Mouse (Mus musculus): Measurements from ENCODE around the gene Ccnd1. TPM values are rescaled to one million over a fixed set of nuclear protein-coding genes. Genes with fewer than 3 reads are reported as not detected.
"Not testable (repeated sequence)": the region's sequence is repeated elsewhere in the genome, so short reads cannot be mapped to it uniquely, and the experiment has no call there.

The Ccnd1 gene
- polyA plus RNA-seq, 1 experiment from 2014 or later, result 246 TPM

GRCm38 (mm10) chr7:144894706-144895105, 45.0 kb downstream of the Ccnd1 start:
- H3K36me3 ChIP-seq (replicated peaks), result peaks cover 10% of the 10 kb centered on the region
- peak; percentile 50 for DNase-seq (ENCODE audit: extremely low spot score, low spot score)
- H3K27ac ChIP-seq, result peak overlapping the region; percentile 89
- WGBS, result 2% methylated on average over 4 of the region's 4 CpGs
- H3K27me3 ChIP-seq (ENCODE audit: poor library complexity, severe bottlenecking), result peaks cover 100% of the 10 kb centered on the region
- H3K4me3 ChIP-seq, result peak overlapping the region; percentile 64
- H3K9me3 ChIP-seq, result no peaks in the 10 kb centered on the region
- H3K4me1 ChIP-seq, result peaks cover 66% of the 10 kb centered on the region

DNA sequence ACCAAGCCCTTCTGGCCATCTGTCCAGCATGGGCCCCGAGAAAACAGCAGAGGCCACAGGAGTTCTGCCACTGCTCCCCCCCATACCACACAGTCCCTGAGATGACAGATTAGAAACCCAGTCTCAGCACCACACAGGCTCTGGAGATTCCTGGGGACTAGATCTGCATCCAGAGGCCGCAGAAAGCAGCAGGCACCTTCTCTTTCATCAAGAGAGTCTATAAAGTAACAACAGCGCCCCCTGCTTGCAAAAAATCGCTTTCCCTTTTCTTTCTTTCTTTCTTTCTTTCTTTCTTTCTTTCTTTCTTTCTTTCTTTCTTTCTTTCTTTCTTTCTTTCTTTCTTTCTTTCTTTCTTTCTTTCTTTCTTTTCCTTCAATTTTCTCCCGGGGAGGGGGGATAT, 45.5 kb downstream of the Ccnd1 start:
- Histone ChIP-seq H3K36me3 (replicated peaks) (peaks cover 4% of the 10 kb centered on the region), H3K4me1 (peaks cover 65% of the 10 kb centered on the region), H3K27me3 (ENCODE audit: poor library complexity, severe bottlenecking) (peaks cover 100% of the 10 kb centered on the region), H3K9me3 (no peaks in the 10 kb centered on the region), H3K4me3 (peak overlapping the region; percentile 64), H3K27ac (peak overlapping the region; percentile 59)
- no peak for DNase-seq (ENCODE audit: extremely low spot score, low spot score)
- 5% methylated on average over 5 of the region's 5 CpGs for WGBS

GRCm38 (mm10) chr7:144892322-144892721, 47.4 kb downstream of the Ccnd1 start:
- 48% methylated on average over 6 of the region's 6 CpGs for WGBS
- Histone ChIP-seq H3K27me3 (ENCODE audit: poor library complexity, severe bottlenecking) (peaks cover 100% of the 10 kb centered on the region), H3K9me3 (no peaks in the 10 kb centered on the region), H3K4me3 (no peak overlapping the region), H3K27ac (no peak overlapping the region), H3K4me1 (peaks cover 55% of the 10 kb centered on the region), H3K36me3 (replicated peaks) (no peaks in the 10 kb centered on the region)
- DNase-seq (ENCODE audit: extremely low spot score, low spot score), result no peak

DNA sequence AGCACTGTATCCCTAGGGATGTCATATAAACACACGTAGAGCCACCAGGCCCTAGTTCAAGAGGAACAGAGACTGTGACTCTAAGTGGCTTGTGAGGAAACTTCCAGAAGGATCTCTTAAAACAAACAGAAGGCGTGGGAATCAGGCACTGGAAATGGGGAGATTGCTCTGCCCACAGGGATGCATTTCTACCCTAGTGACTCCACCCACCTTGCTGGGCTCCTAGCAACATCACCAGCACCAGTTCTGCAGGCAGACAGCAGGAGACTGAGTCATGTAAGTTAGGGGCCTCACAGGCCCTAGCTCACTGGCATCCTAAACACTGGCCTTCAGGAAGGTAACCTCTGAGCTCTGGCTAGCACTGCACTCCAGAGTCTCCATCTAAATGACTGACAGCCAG, 47.9 kb downstream of the Ccnd1 start:
- Histone ChIP-seq H3K36me3 (replicated peaks) (no peaks in the 10 kb centered on the region), H3K27ac (peak overlapping the region; percentile 53; the same call in 1 of the 2 replicates), H3K4me1 (peaks cover 50% of the 10 kb centered on the region), H3K27me3 (ENCODE audit: poor library complexity, severe bottlenecking) (peaks cover 100% of the 10 kb centered on the region), H3K9me3 (no peaks in the 10 kb centered on the region), H3K4me3 (no peak overlapping the region)
- 88% methylated on average over 2 of the region's 2 CpGs for WGBS
- DNase-seq (ENCODE audit: extremely low spot score, low spot score), result no peak

DNA sequence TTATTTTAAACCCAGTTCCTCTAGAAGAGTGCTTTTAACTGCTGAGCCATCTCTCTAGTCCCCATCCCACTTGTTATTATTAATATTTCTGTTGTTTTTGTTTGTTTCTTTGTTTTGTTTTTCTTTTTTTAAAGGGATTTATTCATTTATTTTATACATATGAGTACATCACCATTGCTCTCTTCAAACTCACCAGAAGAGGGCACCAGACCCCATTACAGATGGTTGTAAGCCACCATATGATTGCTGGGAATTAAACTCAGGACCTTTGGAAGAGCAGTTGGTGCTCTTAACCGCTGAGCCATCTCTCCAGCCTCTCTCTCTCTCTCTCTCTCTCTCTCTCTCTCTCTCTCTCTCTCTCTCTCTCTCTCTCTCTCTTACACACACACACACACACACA, 49.1 kb downstream of the Ccnd1 start:
- H3K36me3 ChIP-seq (replicated peaks); H3K4me3 ChIP-seq; H3K9me3 ChIP-seq; H3K27ac ChIP-seq; DNase-seq (ENCODE audit: extremely low spot score, low spot score): not testable (repeated sequence)
- H3K27me3 ChIP-seq (ENCODE audit: poor library complexity, severe bottlenecking), result peaks cover 90% of the 10 kb centered on the region
- peaks cover 38% of the 10 kb centered on the region for H3K4me1 ChIP-seq
- WGBS, result 81% methylated on average over 1 of the region's 1 CpGs

DNA sequence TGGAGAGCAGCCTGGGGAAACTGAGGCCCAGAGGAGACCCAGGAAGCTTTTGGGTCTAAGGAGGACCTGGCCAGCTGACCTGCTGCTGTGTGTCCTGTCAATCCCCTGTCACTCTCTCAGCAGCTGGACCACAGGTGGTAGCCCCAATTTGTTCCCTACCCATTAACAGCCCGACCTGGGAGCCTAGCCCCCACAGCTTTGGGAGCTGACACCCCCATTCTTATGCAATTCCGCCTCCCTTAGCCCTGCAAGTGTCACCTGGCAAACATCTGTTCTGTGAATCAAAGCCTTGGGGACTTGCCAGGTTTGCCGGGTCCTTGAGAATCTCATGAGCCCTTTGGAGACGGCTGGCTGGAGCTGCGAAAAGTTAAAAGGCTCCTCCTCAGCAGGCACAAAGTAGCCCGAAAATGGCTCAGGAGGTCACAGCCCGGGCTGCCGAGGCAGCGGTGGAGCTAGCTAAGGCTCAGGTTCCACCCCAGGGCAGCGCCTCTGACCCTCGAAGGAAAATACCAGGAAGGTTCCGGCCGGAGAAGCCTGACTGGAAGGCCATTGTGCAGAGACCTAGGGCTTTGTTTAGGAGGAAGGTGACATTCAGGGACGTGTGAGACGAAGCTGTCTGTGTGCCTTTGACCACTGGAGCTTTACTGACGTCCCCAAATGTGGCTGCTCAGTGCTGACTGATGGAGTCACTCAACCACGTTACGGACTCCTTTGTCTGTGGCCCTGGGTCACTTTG, 51.0 kb downstream of the Ccnd1 start:
- Histone ChIP-seq H3K9me3 (no peaks in the 10 kb centered on the region), H3K4me3 (0 out of 2 replicates have a peak overlapping the region, but pooled peaks have one; percentile 12), H3K27ac (peak overlapping the region; percentile 46), H3K4me1 (peaks cover 20% of the 10 kb centered on the region), H3K27me3 (ENCODE audit: poor library complexity, severe bottlenecking) (peaks cover 80% of the 10 kb centered on the region), H3K36me3 (replicated peaks) (no peaks in the 10 kb centered on the region)
- DNase-seq (ENCODE audit: extremely low spot score, low spot score), result no peak
- WGBS, result 6% methylated on average over 18 of the region's 18 CpGs

GRCm38 (mm10) chr7:144887672-144888071, 52.1 kb downstream of the Ccnd1 start:
- Histone ChIP-seq H3K4me1 (peaks cover 22% of the 10 kb centered on the region), H3K27ac (no peak overlapping the region), H3K27me3 (ENCODE audit: poor library complexity, severe bottlenecking) (peaks cover 69% of the 10 kb centered on the region), H3K4me3 (no peak overlapping the region), H3K9me3 (no peaks in the 10 kb centered on the region), H3K36me3 (replicated peaks) (no peaks in the 10 kb centered on the region)
- no peak for DNase-seq (ENCODE audit: extremely low spot score, low spot score)
- 82% methylated on average over 2 of the region's 2 CpGs for WGBS

DNA sequence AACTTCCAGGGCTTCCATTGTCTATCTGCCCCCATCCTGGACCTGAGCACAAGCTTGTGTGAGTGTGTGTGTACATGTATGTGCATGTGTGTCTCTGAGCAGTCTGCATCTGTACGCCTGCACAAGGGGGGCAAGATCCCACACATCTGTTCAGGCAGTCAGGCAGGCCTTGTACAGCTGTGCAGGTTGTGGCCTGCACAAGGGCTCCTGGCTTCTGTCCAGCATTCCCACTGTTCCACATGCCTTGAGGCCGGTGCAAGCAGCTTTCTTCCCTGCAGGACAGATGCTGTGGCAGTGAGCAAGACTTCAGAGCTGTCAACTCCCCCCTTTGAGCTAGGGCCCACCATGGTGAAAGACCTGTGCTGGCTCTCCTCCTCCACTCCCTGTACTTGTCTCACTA, 56.6 kb downstream of the Ccnd1 start:
- Histone ChIP-seq H3K4me3 (no peak overlapping the region), H3K4me1 (0 out of 2 replicates have a peak, but pooled peaks cover 3% of the 10 kb centered on the region), H3K27ac (0 out of 2 replicates have a peak overlapping the region, but pooled peaks have one; percentile 2), H3K36me3 (replicated peaks) (no peaks in the 10 kb centered on the region), H3K9me3 (no peaks in the 10 kb centered on the region), H3K27me3 (ENCODE audit: poor library complexity, severe bottlenecking) (peaks cover 43% of the 10 kb centered on the region)
- no peak for DNase-seq (ENCODE audit: extremely low spot score, low spot score)
- 65% methylated on average over 2 of the region's 2 CpGs for WGBS

Other genes with a start within 250 kb of the Ccnd1 start
- gene Ano1, start 188.0 kb downstream of the Ccnd1 start, polyA plus RNA-seq (2016; fragmentation: Nextera tagmentation; extraction: Ambion mirVana), result 17.9 and 22.3 TPM in 2 replicates
- gene Fgf3, start 101.8 kb downstream of the Ccnd1 start, polyA plus RNA-seq (2016; fragmentation: Nextera tagmentation; extraction: Ambion mirVana), result 0.98 and 1.2 TPM in 2 replicates
- gene Fgf4, start 92.6 kb downstream of the Ccnd1 start, polyA plus RNA-seq (2016; fragmentation: Nextera tagmentation; extraction: Ambion mirVana), result not detected in 2 replicates
- gene Fgf15, start 43.4 kb downstream of the Ccnd1 start, polyA plus RNA-seq (2016; fragmentation: Nextera tagmentation; extraction: Ambion mirVana), result 60.7 and 78.7 TPM in 2 replicates
- gene LTO1, start 24.8 kb downstream of the Ccnd1 start, polyA plus RNA-seq (2016; fragmentation: Nextera tagmentation; extraction: Ambion mirVana), result 24.6 and 26.7 TPM in 2 replicates